Mouse (Mus musculus) adrenal gland, adult 8-10 months (tissue): ENCODE measurements around the gene Selenom. TPM values are rescaled to one million over a fixed set of nuclear protein-coding genes. Genes with fewer than 3 reads are reported as not detected.

Source experiments
- DNase-seq: peaks from one replicate; pipeline ENCODE4 v3.0.0; 2022
- total RNA-seq, 4 experiments: library from RNA; stranded (reverse); gene quantifications; 2 replicates each; pipeline ENCODE4 v1.2.4; 2022

Selenom gene
- 10 to 100 TPM; 39.2 to 61.9 (median 57.1) TPM for total RNA-seq

GRCm38 (mm10) chr11:3514529-3515054 is at the start of gene Selenom:
TSS of gene Selenom (plus strand) at chr11:3514684.
- DNase-seq, result peak; percentile 77

GRCm38 (mm10) chr11:3471448-3471850 is 43.0 kb upstream of the Selenom start:
- no peak for DNase-seq

- peak; percentile 69 for DNase-seq
Observed at GRCm38 (mm10) chr11:3472484-3472883, 42.0 kb upstream of the Selenom start.

- DNase-seq, result no peak
Observed at GRCm38 (mm10) chr11:3474480-3475115, 39.9 kb upstream of the Selenom start.

GRCm38 (mm10) chr11:3475489-3475888 is 39.0 kb upstream of the Selenom start:
- DNase-seq, result no peak

- peak; percentile 25 for DNase-seq
Observed at GRCm38 (mm10) chr11:3483980-3484642, 30.4 kb upstream of the Selenom start.

GRCm38 (mm10) chr11:3486349-3486748 is 28.1 kb upstream of the Selenom start:
- no peak for DNase-seq

- no peak for DNase-seq
Observed at GRCm38 (mm10) chr11:3487952-3488570, 26.4 kb upstream of the Selenom start, which contains the start of gene Pla2g3. TSS of gene Pla2g3 (plus strand) at chr11:3488284.

GRCm38 (mm10) chr11:3489036-3489435 is 25.4 kb upstream of the Selenom start:
- DNase-seq, result no peak

GRCm38 (mm10) chr11:3492748-3493147 is 21.7 kb upstream of the Selenom start:
- DNase-seq, result no peak

- no peak for DNase-seq
Observed at GRCm38 (mm10) chr11:3494857-3495256, 19.6 kb upstream of the Selenom start.

- no peak for DNase-seq
Observed at GRCm38 (mm10) chr11:3495496-3495895, 19.0 kb upstream of the Selenom start.

- DNase-seq, result no peak
Observed at GRCm38 (mm10) chr11:3496756-3497155, 17.7 kb upstream of the Selenom start.

GRCm38 (mm10) chr11:3497296-3497695 is 17.2 kb upstream of the Selenom start:
- no peak for DNase-seq

- DNase-seq, result no peak
Observed at GRCm38 (mm10) chr11:3502057-3502456, 12.4 kb upstream of the Selenom start.

- DNase-seq, result no peak
Observed at GRCm38 (mm10) chr11:3502459-3503072, 11.9 kb upstream of the Selenom start.

- no peak for DNase-seq
Observed at GRCm38 (mm10) chr11:3503755-3504693, 10.5 kb upstream of the Selenom start.

- DNase-seq, result no peak
Observed at GRCm38 (mm10) chr11:3508226-3508625, 6.3 kb upstream of the Selenom start.

- no peak for DNase-seq
Observed at GRCm38 (mm10) chr11:3509181-3510085, 5.1 kb upstream of the Selenom start.

GRCm38 (mm10) chr11:3510321-3510720 is 4.2 kb upstream of the Selenom start:
- DNase-seq, result no peak

- no peak for DNase-seq
Observed at GRCm38 (mm10) chr11:3513291-3513690, 1.2 kb upstream of the Selenom start.
